Mouse (Mus musculus) forebrain, embryonic 16.5 days (tissue): ENCODE data around the gene Cdk6. TPM values are rescaled to one million over a fixed set of nuclear protein-coding genes. Genes with fewer than 3 reads are reported as not detected.

Source experiments
- ATAC-seq: fragments of 200-750 bp; cut with Nextera tagmentation; 2 replicates; pipeline ENCODE4 v1.8.0; 2017; ENCODE audit warnings: mild to moderate bottlenecking, moderate library complexity
- H3K27ac ChIP-seq: fragments of 300-500 bp; sonication (generic); 2 replicates; pipeline ENCODE4 v1.5.1; 2014; ENCODE audit warnings: low read length, control low read depth
- H3K27me3 ChIP-seq: fragments of 300-500 bp; sonication (generic); replicated peaks from 2 replicates; pipeline ENCODE4 v1.6.1; 2014; ENCODE audit warnings: low read length; ENCODE audit not compliant: control insufficient read depth, insufficient read depth
- H3K36me3 ChIP-seq: fragments of 300-500 bp; sonication (generic); 2 replicates; pipeline ENCODE4 v1.6.1; 2014; ENCODE audit not compliant: control insufficient read depth, insufficient read depth
- H3K4me1 ChIP-seq: fragments of 300-500 bp; sonication (generic); replicated peaks from 2 replicates; pipeline ENCODE4 v1.6.1; 2014; ENCODE audit warnings: low read length; ENCODE audit not compliant: control insufficient read depth, insufficient read depth
- H3K4me2 ChIP-seq: fragments of 300-500 bp; sonication (generic); 2 replicates; pipeline ENCODE4 v1.6.1; 2014; ENCODE audit warnings: mild to moderate bottlenecking, low read length, control low read depth
- H3K4me3 ChIP-seq: fragments of 300-500 bp; sonication (generic); replicated peaks from 2 replicates; pipeline ENCODE4 v1.5.1; 2014; ENCODE audit warnings: mild to moderate bottlenecking, low read length, control low read depth
- H3K9ac ChIP-seq: fragments of 300-500 bp; sonication (generic); replicated peaks from 2 replicates; pipeline ENCODE4 v1.6.1; 2014; ENCODE audit warnings: low read depth, low read length, control low read depth
- H3K9me3 ChIP-seq: fragments of 300-500 bp; sonication (generic); 2 replicates; pipeline ENCODE4 v1.6.1; 2016; ENCODE audit warnings: low read length; ENCODE audit not compliant: control insufficient read depth
- whole genome bisulfite sequencing: fragments of 180-500 bp; shearing (Covaris S2); extraction: QIAGEN DNeasy Blood & Tissue Kit; methylation state at CpG from one replicate; pipeline ENCODE4 v1.1.7; 2014; 5-methylcytosine and 5-hydroxymethylcytosine counted together
- polyA plus RNA-seq: library from polyadenylated mRNA; unstranded; fragments of >200 nt; fragmentation: Nextera tagmentation; extraction: Ambion mirVana; gene quantifications from 2 replicates; pipeline ENCODE4 v1.2.1, GENCODE M21; 2015

The Cdk6 gene
- polyA plus RNA-seq, 1 experiment from 2014 or later: 29.8 TPM

- H3K27ac ChIP-seq: no peak overlapping the region
- H3K9ac ChIP-seq: no peak overlapping the region
- no peaks in the 10 kb centered on the region for H3K27me3 ChIP-seq
- 85% methylated on average over 8 of the region's 8 CpGs for WGBS
- H3K4me2 ChIP-seq: no peak overlapping the region
- no peaks in the 10 kb centered on the region for H3K36me3 ChIP-seq
- H3K4me1 ChIP-seq: 0 out of 2 replicates have a peak, but pooled peaks cover 4% of the 10 kb centered on the region
- ATAC-seq: no peak
- H3K9me3 ChIP-seq: no peaks in the 10 kb centered on the region
- no peak overlapping the region for H3K4me3 ChIP-seq
These were observed 40.5 kb downstream of the Cdk6 start for GRCm38 (mm10) chr5:3381795-3382194.

GRCm38 (mm10) chr5:3382343-3383040, 41.2 kb downstream of the Cdk6 start:
- Histone ChIP-seq H3K36me3 (no peaks in the 10 kb centered on the region), H3K27ac (no peak overlapping the region), H3K27me3 (no peaks in the 10 kb centered on the region), H3K9me3 (no peaks in the 10 kb centered on the region), H3K4me3 (no peak overlapping the region), H3K4me1 (0 out of 2 replicates have a peak, but pooled peaks cover 7% of the 10 kb centered on the region), H3K4me2 (no peak overlapping the region), H3K9ac (no peak overlapping the region)
- 77% methylated on average over 13 of the region's 13 CpGs for WGBS
- ATAC-seq: no peak

- ATAC-seq: no peak
- Histone ChIP-seq H3K4me3 (no peak overlapping the region), H3K27ac (no peak overlapping the region), H3K36me3 (no peaks in the 10 kb centered on the region), H3K4me1 (0 out of 2 replicates have a peak, but pooled peaks cover 7% of the 10 kb centered on the region), H3K4me2 (no peak overlapping the region), H3K9ac (no peak overlapping the region), H3K27me3 (no peaks in the 10 kb centered on the region), H3K9me3 (no peaks in the 10 kb centered on the region)
- 71% methylated on average over 3 of the region's 3 CpGs for WGBS
These were observed 42.3 kb downstream of the Cdk6 start for GRCm38 (mm10) chr5:3383547-3383946.

DNA sequence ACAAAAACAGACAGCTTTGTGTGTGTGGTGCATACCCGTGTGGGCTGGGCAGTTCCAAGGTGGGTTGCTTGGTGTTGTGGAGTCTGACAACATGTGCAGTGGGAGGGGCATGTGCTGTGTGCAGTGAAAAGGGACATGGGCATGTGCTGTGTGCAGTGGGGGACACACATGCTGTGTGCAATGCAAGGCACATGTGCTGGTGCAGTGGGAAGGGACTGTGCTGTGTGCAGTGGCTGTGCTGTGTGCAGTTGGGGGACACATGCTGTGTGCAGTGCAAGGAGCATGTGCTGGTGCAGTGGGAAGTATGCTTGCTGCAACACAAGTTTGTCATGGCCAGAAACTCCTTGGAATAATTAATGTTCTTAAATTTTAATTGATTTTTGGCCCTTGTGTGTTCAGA, 43.8 kb downstream of the Cdk6 start:
- no peak overlapping the region for H3K9ac ChIP-seq
- no peak overlapping the region for H3K4me3 ChIP-seq
- H3K4me1 ChIP-seq: 0 out of 2 replicates have a peak, but pooled peaks cover 7% of the 10 kb centered on the region
- no peaks in the 10 kb centered on the region for H3K9me3 ChIP-seq
- no peak overlapping the region for H3K27ac ChIP-seq
- no peak overlapping the region for H3K4me2 ChIP-seq
- WGBS: 46% methylated on average over 1 of the region's 1 CpGs
- ATAC-seq: 0 out of 2 replicates have a peak, but pooled peaks have one; percentile 29
- no peaks in the 10 kb centered on the region for H3K27me3 ChIP-seq
- H3K36me3 ChIP-seq: no peaks in the 10 kb centered on the region

GRCm38 (mm10) chr5:3386021-3386730, 44.9 kb downstream of the Cdk6 start:
- H3K27ac ChIP-seq: no peak overlapping the region
- no peaks in the 10 kb centered on the region for H3K36me3 ChIP-seq
- no peaks in the 10 kb centered on the region for H3K9me3 ChIP-seq
- H3K27me3 ChIP-seq: no peaks in the 10 kb centered on the region
- H3K4me1 ChIP-seq: 0 out of 2 replicates have a peak, but pooled peaks cover 5% of the 10 kb centered on the region
- ATAC-seq: no peak
- H3K4me3 ChIP-seq: no peak overlapping the region
- no peak overlapping the region for H3K9ac ChIP-seq
- no peak overlapping the region for H3K4me2 ChIP-seq
- WGBS: 77% methylated on average over 7 of the region's 7 CpGs

DNA sequence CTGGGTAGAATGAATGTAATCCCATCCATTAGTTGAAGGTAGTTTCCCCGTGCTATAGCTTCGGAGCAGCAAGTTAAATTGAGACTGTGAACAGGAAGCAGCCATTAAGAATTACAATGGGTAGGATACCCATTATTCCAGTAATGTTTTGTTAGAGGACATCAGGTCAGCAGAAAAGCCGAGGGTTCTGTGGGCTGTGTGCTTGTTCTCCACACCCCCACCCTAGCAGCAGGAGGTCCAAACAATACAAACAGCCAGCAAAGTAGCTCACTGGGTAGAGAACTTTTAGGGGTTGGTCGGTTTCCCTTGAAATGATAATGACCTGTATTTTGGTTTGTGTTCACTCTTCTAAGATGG, 45.4 kb downstream of the Cdk6 start:
- Histone ChIP-seq H3K9ac (no peak overlapping the region), H3K36me3 (no peaks in the 10 kb centered on the region), H3K4me1 (0 out of 2 replicates have a peak, but pooled peaks cover 5% of the 10 kb centered on the region), H3K4me3 (no peak overlapping the region), H3K27ac (no peak overlapping the region), H3K4me2 (no peak overlapping the region), H3K9me3 (no peaks in the 10 kb centered on the region), H3K27me3 (no peaks in the 10 kb centered on the region)
- no peak for ATAC-seq
- 6% methylated on average over 4 of the region's 4 CpGs for WGBS

DNA sequence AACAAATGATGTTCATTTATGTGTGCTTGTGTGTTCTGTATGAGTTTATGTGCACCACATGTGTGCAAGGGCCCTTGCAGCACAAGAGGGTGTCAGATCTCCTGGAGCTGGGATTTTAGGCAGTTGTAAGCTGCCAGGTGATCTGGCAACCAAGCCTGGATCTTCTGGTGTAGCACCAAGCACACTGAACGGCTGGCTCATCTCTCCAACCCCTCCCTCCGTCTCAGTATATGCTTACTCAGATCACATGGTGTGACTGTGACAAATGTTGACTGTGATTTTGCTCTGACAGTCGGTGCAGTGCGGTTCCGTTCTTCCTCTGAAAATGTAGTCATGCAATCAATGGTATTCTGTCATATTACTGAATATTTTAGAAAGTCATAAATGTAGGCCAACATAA, 45.9 kb downstream of the Cdk6 start:
- Histone ChIP-seq H3K4me1 (0 out of 2 replicates have a peak, but pooled peaks cover 5% of the 10 kb centered on the region), H3K27ac (no peak overlapping the region), H3K4me3 (no peak overlapping the region), H3K4me2 (no peak overlapping the region), H3K36me3 (no peaks in the 10 kb centered on the region), H3K27me3 (no peaks in the 10 kb centered on the region), H3K9ac (no peak overlapping the region), H3K9me3 (no peaks in the 10 kb centered on the region)
- ATAC-seq: peak; percentile 84
- 40% methylated on average over 5 of the region's 5 CpGs for WGBS

DNA sequence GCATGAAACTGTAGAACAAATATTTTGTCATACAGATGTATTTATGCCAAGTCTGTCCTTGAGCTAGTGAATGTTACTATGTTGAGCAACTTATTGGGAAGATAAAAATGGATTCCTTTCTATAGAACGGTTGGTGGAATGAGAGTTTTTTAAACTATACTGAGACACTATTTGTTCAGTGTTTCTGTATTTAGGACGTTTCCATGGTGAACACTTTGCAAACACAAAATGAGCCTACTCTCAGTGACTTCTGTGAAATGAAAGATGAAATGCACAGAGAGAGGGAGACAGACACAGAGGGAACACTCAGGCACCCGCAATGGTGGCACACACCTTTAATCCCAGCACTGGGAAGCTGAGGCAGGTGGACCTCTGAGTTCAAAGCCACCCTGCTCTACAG, 51.6 kb downstream of the Cdk6 start:
- H3K27ac ChIP-seq: no peak overlapping the region
- H3K27me3 ChIP-seq: no peaks in the 10 kb centered on the region
- no peak overlapping the region for H3K4me2 ChIP-seq
- H3K4me1 ChIP-seq: peaks cover 13% of the 10 kb centered on the region
- WGBS: 84% methylated on average over 3 of the region's 3 CpGs
- H3K9me3 ChIP-seq: no peaks in the 10 kb centered on the region
- no peak overlapping the region for H3K9ac ChIP-seq
- no peaks in the 10 kb centered on the region for H3K36me3 ChIP-seq
- no peak overlapping the region for H3K4me3 ChIP-seq
- no peak for ATAC-seq

GRCm38 (mm10) chr5:3394145-3394544, 52.9 kb downstream of the Cdk6 start:
- no peaks in the 10 kb centered on the region for H3K9me3 ChIP-seq
- no peaks in the 10 kb centered on the region for H3K36me3 ChIP-seq
- H3K27me3 ChIP-seq: no peaks in the 10 kb centered on the region
- no peak overlapping the region for H3K9ac ChIP-seq
- no peak overlapping the region for H3K4me3 ChIP-seq
- peaks cover 13% of the 10 kb centered on the region for H3K4me1 ChIP-seq
- H3K4me2 ChIP-seq: no peak overlapping the region
- 95% methylated on average over 7 of the region's 7 CpGs for WGBS
- no peak for ATAC-seq
- peak overlapping the region; percentile 43; the same call in 1 of the 2 replicates for H3K27ac ChIP-seq
